Mouse (Mus musculus): ENCODE data around the gene Ube2o.

The Ube2o gene

GRCm38 (mm10) chr11:116581376-116581814 lies at the start of gene Ube2o:
Gene Ube2o, minus strand, starts transcription at chr11:116581447.
- peak; percentile 89 to 94 for DNase-seq (ENCODE audit: inconsistent age in 2 of 2, low spot score in 1 of 2)

- peak in 1 of 2 experiments; percentile 32 for DNase-seq (ENCODE audit: inconsistent age in 2 of 2, low spot score in 1 of 2)
These were observed 49.1 kb upstream of the Ube2o start for GRCm38 (mm10) chr11:116630171-116630965.

GRCm38 (mm10) chr11:116629472-116629871 lies 48.2 kb upstream of the Ube2o start:
- DNase-seq (ENCODE audit: inconsistent age in 2 of 2, low spot score in 1 of 2): no peak

- peak; percentile 86 to 97 for DNase-seq (ENCODE audit: inconsistent age in 2 of 2, low spot score in 1 of 2)
These were observed 47.5 kb upstream of the Ube2o start for GRCm38 (mm10) chr11:116628712-116629111.

- peak in 1 of 2 experiments; percentile 76 for DNase-seq (ENCODE audit: inconsistent age in 2 of 2, low spot score in 1 of 2)
These were observed 46.1 kb upstream of the Ube2o start for GRCm38 (mm10) chr11:116627072-116628020.

- no peak for DNase-seq (ENCODE audit: inconsistent age in 2 of 2, low spot score in 1 of 2)
These were observed 45.2 kb upstream of the Ube2o start, which contains the start of gene Rhbdf2 for GRCm38 (mm10) chr11:116626299-116627071. Gene Rhbdf2, minus strand, starts transcription at chr11:116627019.

GRCm38 (mm10) chr11:116625081-116626000 lies 44.1 kb upstream of the Ube2o start:
- DNase-seq (ENCODE audit: inconsistent age in 2 of 2, low spot score in 1 of 2): peak in 1 of 2 experiments; percentile 79

- DNase-seq (ENCODE audit: inconsistent age in 2 of 2, low spot score in 1 of 2): peak; percentile 90 to 96
These were observed 43.0 kb upstream of the Ube2o start for GRCm38 (mm10) chr11:116624131-116624832.

GRCm38 (mm10) chr11:116623281-116624124 lies 42.3 kb upstream of the Ube2o start:
- peak in 1 of 2 experiments; percentile 80 for DNase-seq (ENCODE audit: inconsistent age in 2 of 2, low spot score in 1 of 2)

GRCm38 (mm10) chr11:116621258-116621704 lies 40.0 kb upstream of the Ube2o start:
- DNase-seq (ENCODE audit: inconsistent age in 2 of 2, low spot score in 1 of 2): peak; percentile 95 to 97

- DNase-seq (ENCODE audit: inconsistent age in 2 of 2, low spot score in 1 of 2): no peak
These were observed 39.5 kb upstream of the Ube2o start for GRCm38 (mm10) chr11:116620559-116621253.

GRCm38 (mm10) chr11:116620073-116620472 lies 38.8 kb upstream of the Ube2o start:
- no peak for DNase-seq (ENCODE audit: inconsistent age in 2 of 2, low spot score in 1 of 2)

GRCm38 (mm10) chr11:116619561-116619960 lies 38.3 kb upstream of the Ube2o start:
- DNase-seq (ENCODE audit: inconsistent age in 2 of 2, low spot score in 1 of 2): peak in 1 of 2 experiments; percentile 55

- peak in 1 of 2 experiments; percentile 50 for DNase-seq (ENCODE audit: inconsistent age in 2 of 2, low spot score in 1 of 2)
These were observed 37.9 kb upstream of the Ube2o start for GRCm38 (mm10) chr11:116619156-116619555.

GRCm38 (mm10) chr11:116618666-116619065 lies 37.4 kb upstream of the Ube2o start:
- DNase-seq (ENCODE audit: inconsistent age in 2 of 2, low spot score in 1 of 2): no peak

GRCm38 (mm10) chr11:116617641-116618040 lies 36.4 kb upstream of the Ube2o start:
- DNase-seq (ENCODE audit: inconsistent age in 2 of 2, low spot score in 1 of 2): peak in 1 of 2 experiments; percentile 79

- DNase-seq (ENCODE audit: inconsistent age in 2 of 2, low spot score in 1 of 2): peak in 1 of 2 experiments; percentile 71
These were observed 35.3 kb upstream of the Ube2o start for GRCm38 (mm10) chr11:116616438-116617118.

All from adrenal gland, adult (tissue).